Mouse (Mus musculus): Measurements from ENCODE around the gene Grip2. TPM values are rescaled to one million over a fixed set of nuclear protein-coding genes. Genes with fewer than 3 reads are reported as not detected.

The Grip2 gene
- polyA plus RNA-seq, 1 experiment, result 20.0 TPM

- TF ChIP-seq POLR2A (IDR thresholded peaks at IDR 0.05; ENCODE audit: extremely low read depth, insufficient read depth, low read length) (no peak), CTCF (IDR thresholded peaks at IDR 0.05; ENCODE audit: extremely low read depth, insufficient read depth, low read length) (no peak)
- H3K4me1 ChIP-seq (ENCODE audit: control insufficient read depth, insufficient read depth, low read length), result no peaks in the 10 kb centered on the region; the same call in 1 of the 2 replicates
- H3K4me3 ChIP-seq (ENCODE audit: insufficient read depth, low read length), result no peak overlapping the region
- H3K27ac ChIP-seq (ENCODE audit: insufficient read depth, low read length), result no peak overlapping the region
Measured at GRCm38 (mm10) chr6:91798496-91798895, 28.6 kb downstream of the Grip2 start.

- H3K27ac ChIP-seq (ENCODE audit: insufficient read depth, low read length), result no peak overlapping the region
- H3K4me3 ChIP-seq (ENCODE audit: insufficient read depth, low read length), result no peak overlapping the region
- H3K4me1 ChIP-seq (ENCODE audit: control insufficient read depth, insufficient read depth, low read length), result peaks cover 3% of the 10 kb centered on the region; the same call in 1 of the 2 replicates
- TF ChIP-seq POLR2A (IDR thresholded peaks at IDR 0.05; ENCODE audit: extremely low read depth, insufficient read depth, low read length), result no peak
- no peak for TF ChIP-seq CTCF (IDR thresholded peaks at IDR 0.05; ENCODE audit: extremely low read depth, insufficient read depth, low read length)
Measured at GRCm38 (mm10) chr6:91796736-91797135, 30.3 kb downstream of the Grip2 start.

GRCm38 (mm10) chr6:91796064-91796463, 31.0 kb downstream of the Grip2 start:
- no peak overlapping the region for H3K4me3 ChIP-seq (ENCODE audit: insufficient read depth, low read length)
- no peak overlapping the region for H3K27ac ChIP-seq (ENCODE audit: insufficient read depth, low read length)
- TF ChIP-seq CTCF (IDR thresholded peaks at IDR 0.05; ENCODE audit: extremely low read depth, insufficient read depth, low read length) (no peak), POLR2A (IDR thresholded peaks at IDR 0.05; ENCODE audit: extremely low read depth, insufficient read depth, low read length) (peak; percentile 62; the same call in 1 of the 2 replicates)

GRCm38 (mm10) chr6:91795640-91796039, 31.4 kb downstream of the Grip2 start:
- no peak overlapping the region for H3K27ac ChIP-seq (ENCODE audit: insufficient read depth, low read length)
- H3K4me3 ChIP-seq (ENCODE audit: insufficient read depth, low read length), result no peak overlapping the region
- H3K4me1 ChIP-seq (ENCODE audit: control insufficient read depth, insufficient read depth, low read length), result peaks cover 3% of the 10 kb centered on the region; the same call in 1 of the 2 replicates
- no peak for TF ChIP-seq POLR2A (IDR thresholded peaks at IDR 0.05; ENCODE audit: extremely low read depth, insufficient read depth, low read length)
- TF ChIP-seq CTCF (IDR thresholded peaks at IDR 0.05; ENCODE audit: extremely low read depth, insufficient read depth, low read length), result no peak

More at GRCm38 (mm10) chr6:91796064-91796463, 31.0 kb downstream of the Grip2 start:
- peaks cover 3% of the 10 kb centered on the region; the same call in 1 of the 2 replicates for H3K4me1 ChIP-seq (ENCODE audit: control insufficient read depth, insufficient read depth, low read length)

- no peak overlapping the region for H3K4me3 ChIP-seq (ENCODE audit: insufficient read depth, low read length)
- no peak for TF ChIP-seq POLR2A (IDR thresholded peaks at IDR 0.05; ENCODE audit: extremely low read depth, insufficient read depth, low read length)
Measured at GRCm38 (mm10) chr6:91788311-91788798, 38.7 kb downstream of the Grip2 start.

GRCm38 (mm10) chr6:91785018-91785417, 42.0 kb downstream of the Grip2 start:
- no peak overlapping the region for H3K4me3 ChIP-seq (ENCODE audit: insufficient read depth, low read length)
- H3K4me1 ChIP-seq (ENCODE audit: control insufficient read depth, insufficient read depth, low read length), result no peaks in the 10 kb centered on the region
- no peak for TF ChIP-seq CTCF (IDR thresholded peaks at IDR 0.05; ENCODE audit: extremely low read depth, insufficient read depth, low read length)
- H3K27ac ChIP-seq (ENCODE audit: insufficient read depth, low read length), result no peak overlapping the region

More at GRCm38 (mm10) chr6:91788311-91788798, 38.7 kb downstream of the Grip2 start:
- Histone ChIP-seq H3K4me1 (ENCODE audit: control insufficient read depth, insufficient read depth, low read length) (peaks cover 3% of the 10 kb centered on the region; the same call in 1 of the 2 replicates), H3K27ac (ENCODE audit: insufficient read depth, low read length) (no peak overlapping the region)

GRCm38 (mm10) chr6:91779206-91779605, 47.8 kb downstream of the Grip2 start:
- H3K27ac ChIP-seq (ENCODE audit: insufficient read depth, low read length), result no peak overlapping the region
- no peak overlapping the region for H3K4me3 ChIP-seq (ENCODE audit: insufficient read depth, low read length)
- H3K4me1 ChIP-seq (ENCODE audit: control insufficient read depth, insufficient read depth, low read length), result no peaks in the 10 kb centered on the region
- no peak for TF ChIP-seq CTCF (IDR thresholded peaks at IDR 0.05; ENCODE audit: extremely low read depth, insufficient read depth, low read length)
- no peak for TF ChIP-seq POLR2A (IDR thresholded peaks at IDR 0.05; ENCODE audit: extremely low read depth, insufficient read depth, low read length)

- Histone ChIP-seq H3K27ac (ENCODE audit: insufficient read depth, low read length) (no peak overlapping the region), H3K4me3 (ENCODE audit: insufficient read depth, low read length) (no peak overlapping the region), H3K4me1 (ENCODE audit: control insufficient read depth, insufficient read depth, low read length) (no peaks in the 10 kb centered on the region)
- TF ChIP-seq POLR2A (IDR thresholded peaks at IDR 0.05; ENCODE audit: extremely low read depth, insufficient read depth, low read length) (no peak), CTCF (IDR thresholded peaks at IDR 0.05; ENCODE audit: extremely low read depth, insufficient read depth, low read length) (peak; percentile 82)
Measured at GRCm38 (mm10) chr6:91776543-91776942, 50.5 kb downstream of the Grip2 start.

GRCm38 (mm10) chr6:91773951-91774350, 53.1 kb downstream of the Grip2 start:
- no peak overlapping the region for H3K4me3 ChIP-seq (ENCODE audit: insufficient read depth, low read length)
- no peaks in the 10 kb centered on the region for H3K4me1 ChIP-seq (ENCODE audit: control insufficient read depth, insufficient read depth, low read length)
- TF ChIP-seq CTCF (IDR thresholded peaks at IDR 0.05; ENCODE audit: extremely low read depth, insufficient read depth, low read length) (no peak), POLR2A (IDR thresholded peaks at IDR 0.05; ENCODE audit: extremely low read depth, insufficient read depth, low read length) (no peak)

GRCm38 (mm10) chr6:91767550-91767949, 59.5 kb downstream of the Grip2 start:
- H3K4me3 ChIP-seq (ENCODE audit: insufficient read depth, low read length), result no peak overlapping the region
- TF ChIP-seq CTCF (IDR thresholded peaks at IDR 0.05; ENCODE audit: extremely low read depth, insufficient read depth, low read length) (no peak), POLR2A (IDR thresholded peaks at IDR 0.05; ENCODE audit: extremely low read depth, insufficient read depth, low read length) (no peak)
- H3K27ac ChIP-seq (ENCODE audit: insufficient read depth, low read length), result no peak overlapping the region
- peaks cover 2% of the 10 kb centered on the region; the same call in 1 of the 2 replicates for H3K4me1 ChIP-seq (ENCODE audit: control insufficient read depth, insufficient read depth, low read length)

More at GRCm38 (mm10) chr6:91773951-91774350, 53.1 kb downstream of the Grip2 start:
- H3K27ac ChIP-seq (ENCODE audit: insufficient read depth, low read length), result no peak overlapping the region
